Mouse (Mus musculus) forebrain, embryonic 13.5 days (tissue): ENCODE data around the gene Slc25a44. TPM values are rescaled to one million over a fixed set of nuclear protein-coding genes. Genes with fewer than 3 reads are reported as not detected.

ENCODE experiments used
- ATAC-seq: fragments of 200-750 bp; cut with Nextera tagmentation; 2 replicates; pipeline ENCODE4 v1.8.0; 2017
- H3K27ac ChIP-seq: fragments of 300-500 bp; sonication (generic); 2 replicates; pipeline ENCODE4 v1.5.1; 2015; ENCODE audit warnings: inconsistent platforms, mild to moderate bottlenecking, moderate library complexity
- H3K27me3 ChIP-seq: fragments of 300-500 bp; sonication (generic); 2 replicates; pipeline ENCODE4 v1.6.1; 2015; ENCODE audit warnings: mild to moderate bottlenecking, inconsistent platforms
- H3K36me3 ChIP-seq: fragments of 300-500 bp; sonication (generic); 2 replicates; pipeline ENCODE4 v1.6.1; 2015; ENCODE audit warnings: mild to moderate bottlenecking, inconsistent platforms; ENCODE audit not compliant: poor library complexity, severe bottlenecking
- H3K4me1 ChIP-seq: fragments of 300-500 bp; sonication (generic); 2 replicates; pipeline ENCODE4 v1.6.1; 2015; ENCODE audit warnings: inconsistent platforms
- H3K4me2 ChIP-seq: fragments of 300-500 bp; sonication (generic); 2 replicates; pipeline ENCODE4 v1.6.1; 2015; ENCODE audit warnings: inconsistent platforms, mild to moderate bottlenecking, moderate library complexity
- H3K4me3 ChIP-seq: fragments of 300-500 bp; sonication (generic); 2 replicates; pipeline ENCODE4 v1.5.1; 2015; ENCODE audit warnings: mild to moderate bottlenecking, inconsistent platforms
- H3K9ac ChIP-seq: fragments of 300-500 bp; sonication (generic); 2 replicates; pipeline ENCODE4 v1.6.1; 2015; ENCODE audit warnings: mild to moderate bottlenecking, inconsistent platforms
- H3K9me3 ChIP-seq: fragments of 300-500 bp; sonication (generic); replicated peaks from 2 replicates; pipeline ENCODE4 v1.6.1; 2016; ENCODE audit warnings: inconsistent platforms
- WGBS: fragments of 180-500 bp; shearing (Covaris S2); methylation state at CpG from one replicate; pipeline ENCODE4 v1.1.7; 2015; 5-methylcytosine and 5-hydroxymethylcytosine counted together
- polyA plus RNA-seq: library from polyadenylated mRNA; unstranded; fragments of >200 nt; fragmentation: Nextera tagmentation; extraction: Ambion mirVana; gene quantifications from 2 replicates; pipeline ENCODE4 v1.2.1, GENCODE M21; 2015

Gene Slc25a44
- polyA plus RNA-seq: 23.0 and 26.2 TPM in 2 replicates

- Histone ChIP-seq H3K4me3 (peak within 1 kb of the TSS; percentile 73), H3K27me3 (no peaks in the 10 kb centered on the region), H3K4me2 (peak within 1 kb of the TSS; percentile 91), H3K4me1 (peaks cover 26% of the 10 kb centered on the region), H3K36me3 (peaks cover 19% of the 10 kb centered on the region), H3K9me3 (no peaks in the 10 kb centered on the region), H3K9ac (peak within 1 kb of the TSS; percentile 76), H3K27ac (peak within 1 kb of the TSS; percentile 78)
- ATAC-seq: peak; percentile 97
- WGBS: 1% methylated on average over 35 of the region's 35 CpGs
Observed at GRCm38 (mm10) chr3:88424605-88425329, at the start of gene Slc25a44. Gene Slc25a44, minus strand, starts transcription at chr3:88425139.

DNA sequence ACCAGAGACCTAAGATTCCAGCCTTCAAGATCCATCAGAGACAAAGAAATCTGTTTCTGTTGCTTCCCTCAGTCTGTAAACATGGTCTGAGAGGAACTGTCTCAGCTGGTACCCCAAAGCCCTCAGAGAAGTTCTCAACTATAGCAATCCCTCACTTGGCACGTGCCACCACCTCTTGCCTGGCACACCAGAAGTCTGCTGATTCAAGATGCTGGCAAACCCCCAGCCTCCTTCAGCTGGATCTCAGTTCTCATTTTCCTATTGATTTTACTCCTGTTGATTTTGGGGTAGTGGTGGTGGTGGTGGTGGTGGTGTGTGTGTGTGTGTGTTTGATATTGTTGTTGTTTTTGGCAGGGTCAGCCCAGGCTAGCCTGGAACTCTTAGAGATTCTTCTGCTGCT is 48.6 kb upstream of the Slc25a44 start:
- WGBS: 65% methylated on average over 1 of the region's 1 CpGs
- H3K36me3 ChIP-seq: no peaks in the 10 kb centered on the region
- no peaks in the 10 kb centered on the region for H3K9me3 ChIP-seq
- no peak overlapping the region for H3K9ac ChIP-seq
- H3K27me3 ChIP-seq: 0 out of 2 replicates have a peak, but pooled peaks cover 3% of the 10 kb centered on the region
- no peak for ATAC-seq
- H3K4me1 ChIP-seq: peaks cover 11% of the 10 kb centered on the region
- H3K27ac ChIP-seq: no peak overlapping the region; the same call in 1 of the 2 replicates
- no peak overlapping the region for H3K4me3 ChIP-seq
- no peak overlapping the region for H3K4me2 ChIP-seq

GRCm38 (mm10) chr3:88473020-88473419 is 48.1 kb upstream of the Slc25a44 start:
- ATAC-seq: peak; percentile 72
- no peak overlapping the region for H3K4me3 ChIP-seq
- no peak overlapping the region for H3K4me2 ChIP-seq
- H3K9me3 ChIP-seq: no peaks in the 10 kb centered on the region
- 20% methylated on average over 5 of the region's 5 CpGs for WGBS
- peak overlapping the region; percentile 7 for H3K27ac ChIP-seq
- peaks cover 11% of the 10 kb centered on the region for H3K4me1 ChIP-seq
- H3K27me3 ChIP-seq: peaks cover 8% of the 10 kb centered on the region; the same call in 1 of the 2 replicates
- no peak overlapping the region for H3K9ac ChIP-seq
- no peaks in the 10 kb centered on the region for H3K36me3 ChIP-seq

DNA sequence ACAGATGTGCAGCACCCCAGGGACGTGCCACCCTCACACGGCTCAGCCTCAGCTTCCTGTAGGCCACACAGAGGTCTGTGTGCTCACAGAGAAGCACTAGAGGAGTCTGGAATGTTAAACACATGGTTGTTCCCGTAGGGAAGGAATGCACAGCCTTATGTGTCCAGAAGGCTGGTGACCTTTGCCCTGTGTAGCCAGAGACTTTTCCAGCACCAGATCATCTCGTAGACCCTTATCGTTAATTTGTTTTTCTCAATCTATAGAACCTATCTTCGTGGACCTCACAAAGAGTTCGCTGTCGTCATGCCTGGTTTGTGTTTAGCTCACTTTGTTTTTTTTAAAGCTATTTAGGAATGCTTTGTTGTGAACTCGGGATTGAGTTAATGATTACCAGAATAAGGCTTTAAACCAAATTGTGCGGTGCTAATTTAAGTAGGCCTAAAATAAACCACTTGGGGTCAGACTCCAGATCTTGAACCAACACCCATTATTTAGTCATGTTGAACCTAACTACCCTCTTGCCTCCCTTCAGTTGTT is 46.1 kb upstream of the Slc25a44 start:
- Histone ChIP-seq H3K4me1 (peaks cover 7% of the 10 kb centered on the region), H3K27me3 (peaks cover 5% of the 10 kb centered on the region; the same call in 1 of the 2 replicates), H3K4me3 (no peak overlapping the region), H3K27ac (no peak overlapping the region), H3K9me3 (no peaks in the 10 kb centered on the region), H3K36me3 (no peaks in the 10 kb centered on the region), H3K4me2 (no peak overlapping the region), H3K9ac (no peak overlapping the region)
- WGBS: 68% methylated on average over 10 of the region's 10 CpGs
- ATAC-seq: no peak

DNA sequence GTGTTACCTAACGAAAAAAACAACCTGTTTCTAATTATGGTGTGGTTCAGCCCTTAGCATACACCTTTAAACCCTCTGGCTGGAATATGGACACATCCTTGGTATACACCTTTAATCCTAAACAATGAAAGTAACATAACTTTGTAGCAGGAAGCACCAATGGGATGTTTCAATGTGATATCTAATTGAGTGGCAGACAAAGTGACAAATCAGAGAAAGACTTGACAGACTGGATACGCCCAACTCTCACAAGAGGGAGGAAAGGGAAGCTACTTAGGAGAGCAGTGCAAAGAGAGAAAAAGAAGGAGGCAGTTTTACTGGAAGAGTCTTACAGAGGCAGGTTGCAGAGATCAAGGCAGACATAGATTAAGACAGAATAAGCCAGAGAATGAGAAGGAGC is 44.5 kb upstream of the Slc25a44 start:
- no peak overlapping the region for H3K4me2 ChIP-seq
- no peaks in the 10 kb centered on the region for H3K36me3 ChIP-seq
- H3K4me3 ChIP-seq: no peak overlapping the region
- H3K4me1 ChIP-seq: peaks cover 7% of the 10 kb centered on the region
- no peaks in the 10 kb centered on the region for H3K9me3 ChIP-seq
- H3K9ac ChIP-seq: no peak overlapping the region
- 76% methylated on average over 2 of the region's 2 CpGs for WGBS
- peaks cover 5% of the 10 kb centered on the region; the same call in 1 of the 2 replicates for H3K27me3 ChIP-seq
- H3K27ac ChIP-seq: no peak overlapping the region
- ATAC-seq: no peak

DNA sequence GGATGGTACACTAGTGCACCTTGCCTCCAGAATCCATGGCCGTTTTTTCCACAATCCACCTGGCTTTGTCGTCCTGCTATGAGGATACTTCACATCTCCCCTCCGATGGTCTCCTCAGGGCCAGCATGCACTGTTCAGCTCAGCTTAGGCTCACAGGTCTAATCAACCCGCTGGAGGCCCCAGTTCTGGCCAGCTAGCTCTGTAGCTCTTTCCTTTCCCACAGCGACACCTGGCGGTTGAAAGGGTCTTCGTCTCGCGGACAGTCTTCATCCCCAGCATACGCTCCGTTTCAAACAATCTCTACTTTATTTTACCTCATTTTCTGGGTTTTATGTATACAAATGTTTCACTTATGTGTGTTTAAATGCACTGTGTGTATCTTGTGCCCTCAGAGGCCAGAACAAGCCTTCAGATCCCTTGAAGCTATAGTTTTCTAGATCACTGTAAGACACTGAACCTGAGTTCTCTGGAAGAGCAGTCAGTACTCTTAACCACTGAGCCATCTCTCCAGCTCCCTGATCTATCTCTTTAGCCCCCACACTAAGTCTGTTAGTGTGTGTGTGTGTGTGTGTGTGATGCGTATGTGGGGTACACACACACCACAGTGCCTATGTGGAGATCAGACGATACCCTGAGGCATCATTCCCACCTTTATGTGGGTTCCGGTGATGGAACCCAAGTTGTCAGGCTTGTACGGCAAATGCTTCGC is 42.3 kb upstream of the Slc25a44 start:
- ATAC-seq: peak; percentile 86
- Histone ChIP-seq H3K9me3 (no peaks in the 10 kb centered on the region), H3K27me3 (peaks cover 5% of the 10 kb centered on the region; the same call in 1 of the 2 replicates), H3K4me2 (no peak overlapping the region), H3K36me3 (no peaks in the 10 kb centered on the region), H3K9ac (peak overlapping the region; percentile 50; the same call in 1 of the 2 replicates), H3K4me1 (no peaks in the 10 kb centered on the region; the same call in 1 of the 2 replicates), H3K4me3 (no peak overlapping the region), H3K27ac (no peak overlapping the region)
- 28% methylated on average over 16 of the region's 16 CpGs for WGBS

DNA sequence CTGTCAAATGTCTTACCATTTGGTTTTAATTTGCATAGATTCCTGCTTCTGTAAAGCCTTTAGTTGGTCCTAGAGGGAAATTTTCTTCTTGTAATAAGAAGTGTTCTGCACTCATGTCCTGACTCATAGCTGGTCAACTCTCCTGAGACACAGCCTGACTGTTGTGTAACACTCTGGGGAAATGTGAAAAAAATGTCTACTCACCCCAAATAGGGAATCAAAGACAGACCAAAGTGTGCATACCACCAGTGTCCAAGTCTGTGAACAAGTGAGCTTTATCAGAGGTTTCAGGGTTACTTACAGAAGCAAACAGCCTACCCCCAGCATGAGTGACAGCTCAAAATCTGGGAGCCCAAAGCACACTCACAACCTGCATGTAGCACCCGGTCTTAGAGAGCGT is 40.2 kb upstream of the Slc25a44 start:
- Histone ChIP-seq H3K4me2 (no peak overlapping the region), H3K4me3 (no peak overlapping the region), H3K36me3 (no peaks in the 10 kb centered on the region), H3K27ac (no peak overlapping the region), H3K9ac (no peak overlapping the region), H3K4me1 (peaks cover 8% of the 10 kb centered on the region), H3K9me3 (no peaks in the 10 kb centered on the region), H3K27me3 (peaks cover 5% of the 10 kb centered on the region; the same call in 1 of the 2 replicates)
- no peak for ATAC-seq
- WGBS: 92% methylated on average over 2 of the region's 2 CpGs

DNA sequence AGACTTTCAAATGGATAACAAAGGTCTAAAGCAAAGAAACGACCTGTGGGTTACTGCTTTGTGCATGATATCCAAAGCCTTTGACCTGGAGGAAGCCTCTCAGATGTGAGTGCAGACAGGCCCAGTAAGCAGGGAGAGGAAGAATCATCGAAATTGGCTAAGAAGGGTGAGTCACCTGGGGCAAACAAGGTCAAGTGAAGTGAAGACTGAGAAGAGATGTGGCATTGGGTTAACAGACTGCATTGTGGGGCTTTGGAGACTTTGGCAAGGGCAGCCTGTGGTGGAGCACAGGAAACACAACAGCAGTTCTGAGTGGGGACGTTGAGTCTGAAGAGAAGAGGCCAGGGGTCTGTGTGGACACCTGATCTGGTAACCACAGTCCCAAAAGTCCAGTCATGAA is 39.5 kb upstream of the Slc25a44 start:
- H3K4me2 ChIP-seq: no peak overlapping the region
- H3K36me3 ChIP-seq: no peaks in the 10 kb centered on the region
- ATAC-seq: no peak
- no peak overlapping the region for H3K9ac ChIP-seq
- WGBS: 60% methylated on average over 3 of the region's 3 CpGs
- peaks cover 9% of the 10 kb centered on the region for H3K4me1 ChIP-seq
- peaks cover 5% of the 10 kb centered on the region; the same call in 1 of the 2 replicates for H3K27me3 ChIP-seq
- H3K4me3 ChIP-seq: no peak overlapping the region
- no peak overlapping the region for H3K27ac ChIP-seq
- no peaks in the 10 kb centered on the region for H3K9me3 ChIP-seq

GRCm38 (mm10) chr3:88460983-88461696 is 36.2 kb upstream of the Slc25a44 start, which contains the start of gene Sema4a:
Gene Sema4a, minus strand, starts transcription at chr3:88461182.
- no peaks in the 10 kb centered on the region; the same call in 1 of the 2 replicates for H3K27me3 ChIP-seq
- H3K4me1 ChIP-seq: peaks cover 37% of the 10 kb centered on the region
- no peaks in the 10 kb centered on the region for H3K9me3 ChIP-seq
- peak within 1 kb of the TSS; percentile 3; the same call in 1 of the 2 replicates for H3K4me2 ChIP-seq
- peak within 1 kb of the TSS; percentile 30 for H3K9ac ChIP-seq
- no peak within 1 kb of the TSS for H3K27ac ChIP-seq
- 36% methylated on average over 12 of the region's 12 CpGs for WGBS
- no peak for ATAC-seq
- H3K36me3 ChIP-seq: no peaks in the 10 kb centered on the region
- no peak within 1 kb of the TSS for H3K4me3 ChIP-seq

DNA sequence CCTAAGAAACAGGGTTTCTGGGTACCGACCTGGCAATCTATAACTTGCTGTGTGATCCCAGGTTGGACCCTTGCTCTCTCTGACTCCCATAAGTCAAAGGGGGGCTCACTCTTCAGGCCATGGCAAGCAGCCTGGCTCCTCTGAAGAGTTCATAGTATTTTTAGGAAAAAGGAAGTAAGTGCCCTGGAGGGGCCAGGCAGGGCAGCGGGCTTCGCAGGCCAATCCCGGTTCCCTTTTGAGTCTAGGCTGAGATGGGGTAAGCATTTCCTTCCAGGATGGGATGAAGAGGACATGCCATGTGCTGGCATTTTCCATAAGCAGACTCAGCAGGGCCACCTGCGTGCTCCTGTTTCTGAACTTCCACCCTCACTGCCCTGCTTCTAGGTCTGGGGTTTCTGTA is 35.1 kb upstream of the Slc25a44 start:
- Histone ChIP-seq H3K27ac (no peak overlapping the region), H3K4me2 (no peak overlapping the region), H3K4me3 (no peak overlapping the region), H3K27me3 (no peaks in the 10 kb centered on the region; the same call in 1 of the 2 replicates), H3K9ac (no peak overlapping the region), H3K36me3 (no peaks in the 10 kb centered on the region), H3K9me3 (no peaks in the 10 kb centered on the region), H3K4me1 (peaks cover 43% of the 10 kb centered on the region)
- 81% methylated on average over 5 of the region's 5 CpGs for WGBS
- no peak for ATAC-seq

DNA sequence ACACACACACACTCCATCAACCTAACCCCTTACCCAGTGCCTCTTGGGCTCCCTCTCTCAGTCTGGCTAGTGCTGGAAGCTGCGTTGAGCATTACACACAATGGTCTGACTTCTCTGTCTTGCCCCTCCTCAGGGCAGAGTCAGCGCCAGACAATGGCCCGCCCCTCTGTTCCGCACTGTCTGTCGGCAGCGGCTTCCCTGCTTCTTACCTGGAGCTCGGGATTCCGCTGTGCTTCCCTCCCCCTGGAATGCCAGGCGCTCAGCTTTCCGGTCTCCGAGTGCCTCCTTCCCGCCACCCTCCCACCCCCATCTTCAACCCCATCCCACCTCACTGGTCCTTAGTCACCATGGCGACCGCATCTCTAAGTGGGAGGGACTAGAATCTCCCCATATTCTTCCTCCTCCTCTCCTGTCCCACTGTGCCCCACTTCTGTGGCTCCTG is 33.9 kb upstream of the Slc25a44 start:
- H3K27ac ChIP-seq: peak overlapping the region; percentile 72
- under 1% methylated on average over 14 of the region's 14 CpGs for WGBS
- H3K4me2 ChIP-seq: peak overlapping the region; percentile 66
- no peaks in the 10 kb centered on the region for H3K36me3 ChIP-seq
- ATAC-seq: peak; percentile 86
- no peaks in the 10 kb centered on the region; the same call in 1 of the 2 replicates for H3K27me3 ChIP-seq
- H3K4me1 ChIP-seq: peaks cover 43% of the 10 kb centered on the region
- H3K9me3 ChIP-seq: no peaks in the 10 kb centered on the region
- peak overlapping the region; percentile 69 for H3K9ac ChIP-seq
- H3K4me3 ChIP-seq: peak overlapping the region; percentile 48
